Mouse (Mus musculus) forelimb bud, embryonic 11.5 days (tissue): ENCODE results near the gene 2210016F16Rik.
A peak's percentile ranks its signal among the peaks of the same experiment; 100 is the strongest.
"Not testable (repeated sequence)": the region's sequence is repeated elsewhere in the genome, so short reads cannot be mapped to it uniquely, and the experiment has no call there.

Source experiments
- DNase-seq: peaks from one replicate; pipeline ENCODE4 v3.0.0-alpha.2; 2012; ENCODE audit warnings: low read depth, low spot score

The 2210016F16Rik gene

DNA sequence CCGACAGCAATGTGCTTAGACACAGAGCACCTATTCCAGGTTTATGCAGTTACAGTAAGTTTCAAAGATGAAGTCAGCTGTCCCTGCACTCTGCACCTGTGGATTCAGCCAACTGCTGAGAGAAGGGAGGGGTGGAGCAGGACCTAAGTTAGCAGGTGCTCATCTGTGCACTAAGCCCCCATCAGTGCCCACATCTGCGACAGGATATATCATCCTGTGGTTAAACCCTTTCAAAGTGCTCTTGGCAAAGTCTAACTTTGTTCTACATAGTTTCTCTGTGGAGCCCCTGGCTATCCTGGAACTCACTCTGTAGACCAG is 11.9 kb downstream of the 2210016F16Rik start:
- DNase-seq: no peak

DNA sequence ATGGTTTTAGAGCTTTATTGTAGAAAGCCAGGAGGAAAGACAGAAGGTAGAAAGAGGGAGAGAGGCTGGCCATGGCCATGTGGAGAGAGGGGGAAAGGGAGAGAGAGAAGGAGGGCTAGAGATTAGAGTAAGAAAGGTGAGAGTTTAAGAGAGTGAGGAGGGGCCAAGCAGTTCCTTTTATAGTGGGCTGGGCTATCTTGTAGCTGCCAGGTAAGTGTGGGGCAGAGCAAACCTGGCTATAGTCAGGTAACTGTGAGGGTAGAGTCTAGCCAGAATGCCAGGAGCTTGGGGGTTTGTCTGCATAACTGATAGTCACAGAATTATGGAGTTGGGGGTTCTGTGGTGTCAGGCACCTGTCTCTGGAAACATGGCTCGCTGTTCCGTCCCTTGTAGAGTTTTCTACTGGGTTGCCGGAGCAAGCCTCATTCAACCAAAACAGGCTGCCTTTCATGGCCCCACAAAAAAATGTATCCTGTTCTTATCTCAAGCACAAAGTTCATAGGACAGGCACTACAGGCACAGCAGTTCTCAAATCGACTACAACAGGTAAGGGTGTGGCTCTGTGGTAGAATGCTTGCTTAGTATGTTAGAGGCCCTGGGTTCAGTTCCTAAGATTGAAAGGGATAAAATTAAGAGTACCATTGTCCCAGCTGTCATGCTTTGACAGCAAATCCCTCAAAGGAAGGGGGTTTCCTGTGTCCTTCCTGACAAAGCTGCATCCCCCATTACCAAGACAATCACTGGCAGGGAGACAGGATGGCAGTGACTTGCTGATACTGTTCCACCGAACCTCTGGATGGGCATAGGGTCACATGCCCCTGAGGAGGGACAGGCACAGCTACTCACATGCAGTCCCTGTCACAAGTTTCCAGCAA is 12.5 kb downstream of the 2210016F16Rik start:
- DNase-seq: no peak

GRCm38 (mm10) chr13:58368835-58369234 is 16.2 kb downstream of the 2210016F16Rik start:
- DNase-seq: no peak

GRCm38 (mm10) chr13:58367641-58368040 is 17.4 kb downstream of the 2210016F16Rik start:
- DNase-seq: no peak

DNA sequence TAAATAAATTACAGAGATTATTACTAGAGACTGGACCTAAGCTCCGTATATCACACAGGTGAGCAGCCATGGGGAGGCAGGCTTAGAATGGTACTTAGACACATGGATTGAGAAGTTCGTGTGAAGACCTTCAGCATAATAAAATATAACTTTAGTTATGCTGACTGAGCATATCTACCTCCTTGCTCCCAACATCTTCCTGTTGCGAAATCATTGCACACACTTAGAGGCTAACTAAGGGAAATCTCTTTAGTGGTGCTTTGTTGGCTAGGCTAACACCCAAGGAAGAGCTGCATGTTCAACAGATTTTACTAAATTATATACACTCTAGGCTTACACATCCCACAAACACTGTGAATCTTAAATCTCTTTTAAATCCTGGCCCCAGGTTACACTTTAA is 18.7 kb downstream of the 2210016F16Rik start:
- no peak for DNase-seq

GRCm38 (mm10) chr13:58365179-58365578 is 19.8 kb downstream of the 2210016F16Rik start:
- not testable (repeated sequence) for DNase-seq

- no peak for DNase-seq
These were observed 20.5 kb downstream of the 2210016F16Rik start for GRCm38 (mm10) chr13:58364353-58365175.

DNA sequence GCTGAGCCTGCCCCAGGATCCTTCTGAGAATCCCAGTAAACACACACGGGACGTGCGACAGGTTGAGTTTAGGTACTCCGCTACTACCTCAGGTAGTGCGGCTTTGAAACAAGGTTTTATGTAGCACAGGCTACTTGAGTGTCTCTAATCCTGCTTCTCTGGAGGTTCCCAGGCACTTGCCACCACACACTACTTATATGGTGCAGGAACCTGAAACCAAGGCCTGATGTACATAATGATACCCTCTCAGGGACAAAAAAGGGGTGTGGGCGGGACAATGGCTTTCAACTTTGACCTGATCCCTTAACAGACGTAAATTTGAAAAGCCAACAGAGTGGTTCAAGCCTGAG is 25.7 kb downstream of the 2210016F16Rik start:
- DNase-seq: no peak

DNA sequence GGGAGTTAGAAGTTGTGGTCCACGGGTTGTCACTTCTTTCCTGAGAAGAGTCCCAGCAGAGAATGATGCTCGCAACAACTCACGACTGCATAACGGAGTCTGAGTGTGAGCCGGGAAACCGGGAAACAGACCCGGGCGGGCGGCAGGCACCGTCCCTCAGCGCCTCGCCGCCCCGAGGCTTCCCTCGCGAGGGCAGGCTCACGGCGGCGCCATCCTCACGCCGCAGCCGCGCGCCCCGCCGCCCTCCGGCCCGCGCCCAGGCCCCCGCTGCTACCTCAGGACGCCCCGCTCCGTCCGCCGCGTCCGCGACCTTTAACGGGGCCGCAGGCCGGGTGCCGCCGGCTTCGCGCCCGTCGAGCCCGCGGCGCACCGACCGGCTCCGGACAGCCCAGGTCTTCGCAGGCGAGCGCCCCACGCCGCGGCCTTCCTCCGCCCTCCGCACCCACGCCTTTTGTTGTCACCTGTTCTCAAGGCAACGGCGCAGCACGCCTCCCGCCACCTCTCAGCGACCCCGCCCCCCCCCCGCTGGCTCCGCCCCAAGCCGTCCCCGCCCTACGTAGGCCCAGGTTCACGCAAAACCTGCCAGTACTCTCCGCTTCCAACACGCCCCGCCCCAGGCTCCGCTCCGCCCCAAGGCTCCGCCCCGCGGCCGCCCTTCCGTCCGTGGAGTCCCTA is 26.3 kb downstream of the 2210016F16Rik start, which contains the start of gene Kif27:
Kif27 (minus strand) TSS at position 494 of the 675 bp plus-strand sequence.
- DNase-seq: peak; percentile 82

- no peak for DNase-seq
These were observed 32.0 kb downstream of the 2210016F16Rik start for GRCm38 (mm10) chr13:58352996-58353395.

DNA sequence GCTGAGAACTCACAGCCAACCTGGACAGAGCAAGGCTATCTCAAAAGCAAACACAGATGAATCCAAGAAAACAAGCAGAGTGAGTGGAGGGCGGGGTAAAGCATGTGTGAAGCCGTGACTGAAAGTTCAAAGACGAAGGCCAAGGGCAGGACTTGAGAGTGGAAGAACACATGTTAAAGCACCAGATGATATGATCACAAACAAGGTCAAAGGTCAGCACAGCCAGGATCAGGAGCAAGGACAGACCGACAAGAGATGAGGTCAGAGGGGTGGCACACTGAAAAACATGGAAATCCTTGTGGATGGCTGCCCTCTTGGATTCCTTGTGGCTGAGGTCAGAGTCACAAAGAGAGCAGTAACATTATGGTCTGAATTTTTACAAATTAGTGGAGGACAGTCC is 34.4 kb downstream of the 2210016F16Rik start:
- DNase-seq: no peak

DNA sequence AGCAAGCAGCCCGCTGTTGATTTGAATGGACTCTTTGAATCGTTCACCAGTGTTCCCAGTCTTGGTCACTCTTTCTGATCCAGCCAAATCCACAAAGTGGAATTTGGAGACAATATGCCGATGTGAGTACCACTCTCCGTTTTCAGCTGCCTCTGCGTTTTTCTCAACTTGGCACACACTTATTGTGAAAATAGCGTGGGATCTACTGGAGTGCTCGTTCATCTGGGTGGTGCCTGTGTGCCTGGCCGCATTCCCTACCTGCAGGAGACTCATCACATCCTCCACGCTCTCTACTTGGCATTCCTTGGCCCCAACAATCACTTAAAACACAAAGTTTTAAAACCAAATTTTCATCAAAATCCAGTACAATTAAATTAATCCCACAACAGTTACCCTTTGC is 40.5 kb downstream of the 2210016F16Rik start:
- no peak for DNase-seq

GRCm38 (mm10) chr13:58337456-58337855 is 47.6 kb downstream of the 2210016F16Rik start:
- no peak for DNase-seq

GRCm38 (mm10) chr13:58334116-58334515 is 50.9 kb downstream of the 2210016F16Rik start:
- DNase-seq: no peak
